Mouse (Mus musculus): ENCODE data around the gene Fam107a. TPM values are rescaled to one million over a fixed set of nuclear protein-coding genes. Genes with fewer than 3 reads are reported as not detected.

Gene Fam107a
- polyA plus RNA-seq, 1 experiment from 2014 or later, result not detected

- H3K9ac ChIP-seq (replicated peaks), result peak overlapping the region; percentile 74; the same call in 1 of the 2 replicates
- DNase-seq (no peak), ATAC-seq (no peak)
- 63% methylated on average over 6 of the region's 6 CpGs for WGBS (ENCODE audit: insufficient replicate concordance)
- peak overlapping the region; percentile 69 for H3K4me2 ChIP-seq (ENCODE audit: low read depth, low read length)
- peaks cover 4% of the 10 kb centered on the region; the same call in 1 of the 2 replicates for H3K4me1 ChIP-seq (ENCODE audit: insufficient read depth)
- no peaks in the 10 kb centered on the region for H3K9me3 ChIP-seq (ENCODE audit: low read length)
- TF ChIP-seq CTCF (IDR thresholded peaks at IDR 0.05; ENCODE audit: low read depth) (no peak), EP300 (IDR thresholded peaks at IDR 0.05; ENCODE audit: low read depth) (no peak)
- H3K27ac ChIP-seq (ENCODE audit: low read depth), result peak overlapping the region; percentile 96; the same call in 1 of the 2 replicates
- no peaks in the 10 kb centered on the region; the same call in 1 of the 2 replicates for H3K36me3 ChIP-seq (replicated peaks; ENCODE audit: insufficient read depth, low read length)
- no peak overlapping the region; the same call in 1 of the 2 replicates for H3K4me3 ChIP-seq (ENCODE audit: low read depth, low read length)
- H3K27me3 ChIP-seq (ENCODE audit: insufficient read depth, low read length), result no peaks in the 10 kb centered on the region
These were observed 61.8 kb downstream of the Fam107a start for GRCm38 (mm10) chr14:8256072-8256471.

- 51% methylated on average over 7 of the region's 7 CpGs for WGBS (ENCODE audit: insufficient replicate concordance)
- TF ChIP-seq EP300 (IDR thresholded peaks at IDR 0.05; ENCODE audit: low read depth), result no peak
- peak; percentile 76 for TF ChIP-seq CTCF (IDR thresholded peaks at IDR 0.05; ENCODE audit: low read depth)
- ATAC-seq (no peak), DNase-seq (peak; percentile 58)
- peaks cover 2% of the 10 kb centered on the region; the same call in 1 of the 2 replicates for H3K4me1 ChIP-seq (ENCODE audit: insufficient read depth)
- no peaks in the 10 kb centered on the region for H3K9me3 ChIP-seq (ENCODE audit: low read length)
- H3K27ac ChIP-seq (ENCODE audit: low read depth), result no peak overlapping the region
- H3K4me2 ChIP-seq (ENCODE audit: low read depth, low read length), result peak overlapping the region; percentile 69
- H3K4me3 ChIP-seq (ENCODE audit: low read depth, low read length), result no peak overlapping the region
- H3K27me3 ChIP-seq (ENCODE audit: insufficient read depth, low read length), result no peaks in the 10 kb centered on the region
- no peak overlapping the region for H3K9ac ChIP-seq (replicated peaks)
- no peaks in the 10 kb centered on the region; the same call in 1 of the 2 replicates for H3K36me3 ChIP-seq (replicated peaks; ENCODE audit: insufficient read depth, low read length)
These were observed 62.6 kb downstream of the Fam107a start for GRCm38 (mm10) chr14:8255076-8255729.

- Histone ChIP-seq H3K36me3 (replicated peaks; ENCODE audit: insufficient read depth, low read length) (peaks cover 2% of the 10 kb centered on the region), H3K4me3 (ENCODE audit: low read depth, low read length) (no peak overlapping the region), H3K4me1 (ENCODE audit: insufficient read depth) (no peaks in the 10 kb centered on the region), H3K9ac (replicated peaks) (no peak overlapping the region), H3K27me3 (ENCODE audit: insufficient read depth, low read length) (no peaks in the 10 kb centered on the region), H3K27ac (ENCODE audit: low read depth) (no peak overlapping the region), H3K9me3 (ENCODE audit: low read length) (no peaks in the 10 kb centered on the region), H3K4me2 (ENCODE audit: low read depth, low read length) (no peak overlapping the region)
- TF ChIP-seq CTCF (IDR thresholded peaks at IDR 0.05; ENCODE audit: low read depth), result no peak
- no peak for TF ChIP-seq EP300 (IDR thresholded peaks at IDR 0.05; ENCODE audit: low read depth)
- WGBS (ENCODE audit: insufficient replicate concordance), result 81% methylated on average over 8 of the region's 8 CpGs
- ATAC-seq (no peak), DNase-seq (no peak)
These were observed 66.4 kb downstream of the Fam107a start for GRCm38 (mm10) chr14:8251330-8251885.

- TF ChIP-seq EP300 (IDR thresholded peaks at IDR 0.05; ENCODE audit: low read depth), result no peak
- no peak for TF ChIP-seq CTCF (IDR thresholded peaks at IDR 0.05; ENCODE audit: low read depth)
- Histone ChIP-seq H3K4me2 (ENCODE audit: low read depth, low read length) (no peak overlapping the region), H3K27ac (ENCODE audit: low read depth) (0 out of 2 replicates have a peak overlapping the region, but pooled peaks have one; percentile 24), H3K27me3 (ENCODE audit: insufficient read depth, low read length) (no peaks in the 10 kb centered on the region), H3K4me3 (ENCODE audit: low read depth, low read length) (no peak overlapping the region), H3K9me3 (ENCODE audit: low read length) (no peaks in the 10 kb centered on the region), H3K4me1 (ENCODE audit: insufficient read depth) (no peaks in the 10 kb centered on the region), H3K9ac (replicated peaks) (no peak overlapping the region), H3K36me3 (replicated peaks; ENCODE audit: insufficient read depth, low read length) (peaks cover 2% of the 10 kb centered on the region)
- ATAC-seq (no peak), DNase-seq (no peak)
- 67% methylated on average over 9 of the region's 9 CpGs for WGBS (ENCODE audit: insufficient replicate concordance)
These were observed 67.5 kb downstream of the Fam107a start for GRCm38 (mm10) chr14:8250141-8250871.

- Histone ChIP-seq H3K9ac (replicated peaks) (no peak overlapping the region), H3K36me3 (replicated peaks; ENCODE audit: insufficient read depth, low read length) (peaks cover 2% of the 10 kb centered on the region), H3K27me3 (ENCODE audit: insufficient read depth, low read length) (no peaks in the 10 kb centered on the region), H3K4me3 (ENCODE audit: low read depth, low read length) (no peak overlapping the region), H3K9me3 (ENCODE audit: low read length) (no peaks in the 10 kb centered on the region), H3K4me1 (ENCODE audit: insufficient read depth) (no peaks in the 10 kb centered on the region), H3K4me2 (ENCODE audit: low read depth, low read length) (no peak overlapping the region), H3K27ac (ENCODE audit: low read depth) (no peak overlapping the region)
- no peak for ATAC-seq
- WGBS (ENCODE audit: insufficient replicate concordance), result 80% methylated on average over 1 of the region's 1 CpGs
- TF ChIP-seq EP300 (IDR thresholded peaks at IDR 0.05; ENCODE audit: low read depth) (no peak), CTCF (IDR thresholded peaks at IDR 0.05; ENCODE audit: low read depth) (no peak)
- DNase-seq, result no peak
These were observed 68.6 kb downstream of the Fam107a start for GRCm38 (mm10) chr14:8249206-8249605.

- Histone ChIP-seq H3K27ac (ENCODE audit: low read depth) (peak overlapping the region; percentile 91), H3K9ac (replicated peaks) (no peak overlapping the region), H3K9me3 (ENCODE audit: low read length) (no peaks in the 10 kb centered on the region), H3K4me3 (ENCODE audit: low read depth, low read length) (no peak overlapping the region), H3K36me3 (replicated peaks; ENCODE audit: insufficient read depth, low read length) (peaks cover 2% of the 10 kb centered on the region), H3K27me3 (ENCODE audit: insufficient read depth, low read length) (no peaks in the 10 kb centered on the region), H3K4me1 (ENCODE audit: insufficient read depth) (peaks cover 9% of the 10 kb centered on the region; the same call in 1 of the 2 replicates), H3K4me2 (ENCODE audit: low read depth, low read length) (no peak overlapping the region)
- ATAC-seq (no peak), DNase-seq (no peak)
- no peak for TF ChIP-seq CTCF (IDR thresholded peaks at IDR 0.05; ENCODE audit: low read depth)
- TF ChIP-seq EP300 (IDR thresholded peaks at IDR 0.05; ENCODE audit: low read depth), result no peak
- 81% methylated on average over 8 of the region's 8 CpGs for WGBS (ENCODE audit: insufficient replicate concordance)
These were observed 70.9 kb downstream of the Fam107a start for GRCm38 (mm10) chr14:8246878-8247277.

Other genes starting within 250 kb of the Fam107a start
- 19.2 and 19.3 TPM in 2 replicates for gene Rpp14, start 237.7 kb downstream of the Fam107a start, polyA plus RNA-seq (2015; fragmentation: Nextera tagmentation; extraction: Ambion mirVana)
- gene Pxk, start 219.8 kb downstream of the Fam107a start, polyA plus RNA-seq (2015; fragmentation: Nextera tagmentation; extraction: Ambion mirVana), result 15.7 and 17.8 TPM in 2 replicates
- gene Pdhb, start 145.0 kb downstream of the Fam107a start, polyA plus RNA-seq (2015; fragmentation: Nextera tagmentation; extraction: Ambion mirVana), result 119 and 125 TPM in 2 replicates
- gene Kctd6, start 103.9 kb downstream of the Fam107a start, polyA plus RNA-seq (2015; fragmentation: Nextera tagmentation; extraction: Ambion mirVana), result 9.7 and 10.0 TPM in 2 replicates
- gene Acox2, start 58.7 kb downstream of the Fam107a start, polyA plus RNA-seq (2015; fragmentation: Nextera tagmentation; extraction: Ambion mirVana), result 64.9 and 66.7 TPM in 2 replicates
- gene Oit1, start 60.7 kb upstream of the Fam107a start, polyA plus RNA-seq (2015; fragmentation: Nextera tagmentation; extraction: Ambion mirVana), result not detected in 2 replicates

All from liver, postnatal 0 days (tissue).